Mouse (Mus musculus) lung, postnatal 36 days (tissue): Measurements from ENCODE around the gene Spdl1.

Experiments used
- DNase-seq: peaks from one replicate; pipeline ENCODE4 v3.0.0; 2022; ENCODE audit warnings: mixed read lengths

Gene Spdl1

GRCm38 (mm10) chr11:34796097-34796496 lies 37.3 kb downstream of the Spdl1 start:
- DNase-seq = peak; percentile 26

- peak; percentile 22 for DNase-seq
Observed at GRCm38 (mm10) chr11:34791872-34792271, 41.6 kb downstream of the Spdl1 start.

- DNase-seq = no peak
Observed at GRCm38 (mm10) chr11:34784864-34785263, 48.6 kb downstream of the Spdl1 start.

GRCm38 (mm10) chr11:34783587-34784043 lies 49.8 kb downstream of the Spdl1 start, which contains the start of gene Dock2:
Gene Dock2 (minus strand): TSS chr11:34783892.
- DNase-seq = peak; percentile 56

- DNase-seq = peak; percentile 79
Observed at GRCm38 (mm10) chr11:34782516-34783430, 50.7 kb downstream of the Spdl1 start.

GRCm38 (mm10) chr11:34780786-34781185 lies 52.7 kb downstream of the Spdl1 start:
- DNase-seq = no peak

GRCm38 (mm10) chr11:34779966-34780365 lies 53.5 kb downstream of the Spdl1 start:
- DNase-seq = no peak

GRCm38 (mm10) chr11:34778351-34778750 lies 55.1 kb downstream of the Spdl1 start:
- peak; percentile 34 for DNase-seq

- DNase-seq = no peak
Observed at GRCm38 (mm10) chr11:34777529-34777928, 55.9 kb downstream of the Spdl1 start.

GRCm38 (mm10) chr11:34776054-34776453 lies 57.4 kb downstream of the Spdl1 start:
- DNase-seq = peak; percentile 33

GRCm38 (mm10) chr11:34774636-34775035 lies 58.8 kb downstream of the Spdl1 start:
- DNase-seq = no peak

GRCm38 (mm10) chr11:34773304-34773895 lies 60.0 kb downstream of the Spdl1 start:
- DNase-seq = peak; percentile 46

- DNase-seq = peak; percentile 73
Observed at GRCm38 (mm10) chr11:34771221-34771986, 62.0 kb downstream of the Spdl1 start.

- DNase-seq = no peak
Observed at GRCm38 (mm10) chr11:34770666-34771065, 62.8 kb downstream of the Spdl1 start.

- DNase-seq = no peak
Observed at GRCm38 (mm10) chr11:34769946-34770345, 63.5 kb downstream of the Spdl1 start.

- DNase-seq = no peak
Observed at GRCm38 (mm10) chr11:34769396-34769795, 64.0 kb downstream of the Spdl1 start.

GRCm38 (mm10) chr11:34763739-34764361 lies 69.6 kb downstream of the Spdl1 start:
- DNase-seq = no peak

GRCm38 (mm10) chr11:34762570-34763127 lies 70.8 kb downstream of the Spdl1 start:
- no peak for DNase-seq

- DNase-seq = no peak
Observed at GRCm38 (mm10) chr11:34762125-34762524, 71.3 kb downstream of the Spdl1 start.

- DNase-seq = no peak
Observed at GRCm38 (mm10) chr11:34759582-34759981, 73.9 kb downstream of the Spdl1 start.
